Mouse (Mus musculus): ENCODE results near the gene Zdhhc21.

DNA sequence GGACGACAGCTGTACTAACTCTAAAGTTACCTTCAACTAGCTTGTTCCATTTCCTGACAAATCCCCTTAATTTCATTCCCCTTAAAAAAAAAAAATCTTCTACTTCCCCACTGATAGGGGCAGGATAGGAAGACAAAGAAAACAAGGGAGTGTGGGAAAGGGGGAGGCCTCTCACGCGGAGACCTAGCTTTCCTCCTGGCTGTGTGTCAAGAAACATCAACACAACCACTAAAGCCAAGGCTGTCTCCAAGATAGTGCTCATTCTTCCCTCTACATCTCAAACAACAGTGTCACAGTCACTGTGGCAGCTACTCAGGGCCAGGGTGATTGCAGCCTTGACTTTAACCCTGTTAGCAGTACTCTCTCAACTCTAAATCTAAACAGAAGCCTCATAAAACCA, 808 bp upstream of the Zdhhc21 start:
- TF ChIP-seq CTCF (conservative IDR thresholded peaks at IDR 0.05; ENCODE audit: low read length) (no peak), POU5F1 (IDR thresholded peaks at IDR 0.05; ENCODE audit: borderline replicate concordance, low read length) (no peak), NANOG (IDR thresholded peaks at IDR 0.05; ENCODE audit: borderline replicate concordance, low read length) (no peak)
